Mouse (Mus musculus): Measurements from ENCODE around the gene Stx11. TPM values are rescaled to one million over a fixed set of nuclear protein-coding genes. Genes with fewer than 3 reads are reported as not detected.

Gene Stx11
- polyA plus RNA-seq, 1 experiment from 2014 or later, result 0.69 TPM

GRCm38 (mm10) chr10:12949299-12949698 is 14.8 kb downstream of the Stx11 start:
- Histone ChIP-seq H3K4me1 (no peaks in the 10 kb centered on the region), H3K9ac (replicated peaks) (no peak overlapping the region), H3K9me3 (no peaks in the 10 kb centered on the region), H3K27ac (replicated peaks) (no peak overlapping the region), H3K4me2 (replicated peaks) (no peak overlapping the region), H3K4me3 (no peak overlapping the region), H3K27me3 (no peaks in the 10 kb centered on the region), H3K36me3 (no peaks in the 10 kb centered on the region)
- ATAC-seq (replicated peaks), result no peak
- WGBS, result 83% methylated on average over 7 of the region's 7 CpGs

GRCm38 (mm10) chr10:12947606-12948005 is 16.5 kb downstream of the Stx11 start:
- Histone ChIP-seq H3K4me1 (no peaks in the 10 kb centered on the region), H3K27ac (replicated peaks) (no peak overlapping the region), H3K36me3 (no peaks in the 10 kb centered on the region), H3K9me3 (no peaks in the 10 kb centered on the region), H3K4me3 (no peak overlapping the region), H3K4me2 (replicated peaks) (no peak overlapping the region), H3K9ac (replicated peaks) (no peak overlapping the region), H3K27me3 (no peaks in the 10 kb centered on the region)
- 94% methylated on average over 3 of the region's 3 CpGs for WGBS
- no peak for ATAC-seq (replicated peaks)

GRCm38 (mm10) chr10:12941018-12941761 is 22.9 kb downstream of the Stx11 start:
- Histone ChIP-seq H3K9me3 (no peaks in the 10 kb centered on the region), H3K27me3 (peaks cover 8% of the 10 kb centered on the region), H3K36me3 (no peaks in the 10 kb centered on the region), H3K4me2 (replicated peaks) (peak overlapping the region; percentile 58), H3K9ac (replicated peaks) (peak overlapping the region; percentile 49), H3K4me1 (peaks cover 3% of the 10 kb centered on the region; the same call in 1 of the 2 replicates), H3K27ac (replicated peaks) (no peak overlapping the region), H3K4me3 (peak overlapping the region; percentile 49)
- peak; percentile 96 for ATAC-seq (replicated peaks)
- WGBS, result 8% methylated on average over 63 of the region's 63 CpGs

GRCm38 (mm10) chr10:12938763-12939162 is 25.3 kb downstream of the Stx11 start:
- no peaks in the 10 kb centered on the region for H3K9me3 ChIP-seq
- no peak overlapping the region for H3K9ac ChIP-seq (replicated peaks)
- H3K36me3 ChIP-seq, result no peaks in the 10 kb centered on the region
- H3K4me1 ChIP-seq, result peaks cover 3% of the 10 kb centered on the region; the same call in 1 of the 2 replicates
- peaks cover 8% of the 10 kb centered on the region for H3K27me3 ChIP-seq
- no peak overlapping the region for H3K4me3 ChIP-seq
- WGBS, result 86% methylated on average over 2 of the region's 2 CpGs
- H3K27ac ChIP-seq (replicated peaks), result no peak overlapping the region
- no peak for ATAC-seq (replicated peaks)
- H3K4me2 ChIP-seq (replicated peaks), result no peak overlapping the region

GRCm38 (mm10) chr10:12936079-12936478 is 28.0 kb downstream of the Stx11 start:
- Histone ChIP-seq H3K27ac (replicated peaks) (no peak overlapping the region), H3K4me1 (peaks cover 3% of the 10 kb centered on the region; the same call in 1 of the 2 replicates), H3K27me3 (peaks cover 8% of the 10 kb centered on the region), H3K36me3 (no peaks in the 10 kb centered on the region), H3K9me3 (no peaks in the 10 kb centered on the region), H3K4me2 (replicated peaks) (no peak overlapping the region), H3K4me3 (no peak overlapping the region), H3K9ac (replicated peaks) (no peak overlapping the region)
- ATAC-seq (replicated peaks), result no peak
- 90% methylated on average over 7 of the region's 7 CpGs for WGBS

GRCm38 (mm10) chr10:12935575-12935974 is 28.5 kb downstream of the Stx11 start:
- WGBS, result 87% methylated on average over 5 of the region's 5 CpGs
- Histone ChIP-seq H3K4me1 (no peaks in the 10 kb centered on the region), H3K36me3 (no peaks in the 10 kb centered on the region), H3K4me3 (no peak overlapping the region), H3K27me3 (peaks cover 3% of the 10 kb centered on the region; the same call in 1 of the 2 replicates), H3K9ac (replicated peaks) (no peak overlapping the region), H3K27ac (replicated peaks) (no peak overlapping the region), H3K4me2 (replicated peaks) (no peak overlapping the region), H3K9me3 (no peaks in the 10 kb centered on the region)
- ATAC-seq (replicated peaks), result no peak

GRCm38 (mm10) chr10:12931492-12932400 is 32.4 kb downstream of the Stx11 start:
- Histone ChIP-seq H3K9me3 (no peaks in the 10 kb centered on the region), H3K4me1 (no peaks in the 10 kb centered on the region), H3K36me3 (no peaks in the 10 kb centered on the region), H3K4me2 (replicated peaks) (no peak overlapping the region), H3K4me3 (no peak overlapping the region), H3K27ac (replicated peaks) (no peak overlapping the region), H3K9ac (replicated peaks) (no peak overlapping the region), H3K27me3 (no peaks in the 10 kb centered on the region)
- no peak for ATAC-seq (replicated peaks)
- WGBS, result 51% methylated on average over 10 of the region's 10 CpGs

GRCm38 (mm10) chr10:12930351-12930905 is 33.7 kb downstream of the Stx11 start:
- no peaks in the 10 kb centered on the region for H3K27me3 ChIP-seq
- ATAC-seq (replicated peaks), result no peak
- WGBS, result 34% methylated on average over 5 of the region's 6 CpGs
- no peaks in the 10 kb centered on the region for H3K4me1 ChIP-seq
- no peaks in the 10 kb centered on the region for H3K36me3 ChIP-seq
- no peak overlapping the region for H3K9ac ChIP-seq (replicated peaks)
- no peak overlapping the region for H3K4me3 ChIP-seq
- no peak overlapping the region for H3K27ac ChIP-seq (replicated peaks)
- H3K4me2 ChIP-seq (replicated peaks), result no peak overlapping the region
- H3K9me3 ChIP-seq, result no peaks in the 10 kb centered on the region

GRCm38 (mm10) chr10:12929857-12930174 is 34.3 kb downstream of the Stx11 start:
- no peak overlapping the region for H3K4me3 ChIP-seq
- no peaks in the 10 kb centered on the region for H3K9me3 ChIP-seq
- WGBS, result 69% methylated on average over 6 of the region's 6 CpGs
- no peak for ATAC-seq (replicated peaks)
- no peaks in the 10 kb centered on the region for H3K36me3 ChIP-seq
- H3K4me1 ChIP-seq, result no peaks in the 10 kb centered on the region
- H3K4me2 ChIP-seq (replicated peaks), result no peak overlapping the region
- no peak overlapping the region for H3K9ac ChIP-seq (replicated peaks)
- H3K27me3 ChIP-seq, result no peaks in the 10 kb centered on the region
- no peak overlapping the region for H3K27ac ChIP-seq (replicated peaks)

- no peaks in the 10 kb centered on the region for H3K9me3 ChIP-seq
- no peak overlapping the region for H3K4me2 ChIP-seq (replicated peaks)
- no peaks in the 10 kb centered on the region for H3K36me3 ChIP-seq
- no peak overlapping the region for H3K4me3 ChIP-seq
- WGBS, result 86% methylated on average over 7 of the region's 7 CpGs
- no peak overlapping the region for H3K27ac ChIP-seq (replicated peaks)
- H3K27me3 ChIP-seq, result no peaks in the 10 kb centered on the region
- no peaks in the 10 kb centered on the region for H3K4me1 ChIP-seq
- no peak for ATAC-seq (replicated peaks)
- H3K9ac ChIP-seq (replicated peaks), result no peak overlapping the region
Measured at GRCm38 (mm10) chr10:12929149-12929856, 34.8 kb downstream of the Stx11 start.

GRCm38 (mm10) chr10:12928193-12928592 is 35.9 kb downstream of the Stx11 start:
- Histone ChIP-seq H3K9me3 (no peaks in the 10 kb centered on the region), H3K27me3 (no peaks in the 10 kb centered on the region), H3K9ac (replicated peaks) (no peak overlapping the region), H3K27ac (replicated peaks) (no peak overlapping the region), H3K4me1 (peaks cover 6% of the 10 kb centered on the region), H3K4me2 (replicated peaks) (no peak overlapping the region), H3K4me3 (no peak overlapping the region), H3K36me3 (no peaks in the 10 kb centered on the region)
- WGBS, result 87% methylated on average over 6 of the region's 6 CpGs
- no peak for ATAC-seq (replicated peaks)
